Mouse (Mus musculus) embryo, embryonic 11.5 days (tissue): ENCODE measurements around the gene Hmga1.
A peak's percentile ranks its signal among the peaks of the same experiment; 100 is the strongest.

Experiments used
- DNase-seq: peaks from one replicate; pipeline ENCODE4 v3.0.0-alpha.2; 2012; ENCODE audit warnings: low read depth, low spot score

Hmga1 gene

DNA sequence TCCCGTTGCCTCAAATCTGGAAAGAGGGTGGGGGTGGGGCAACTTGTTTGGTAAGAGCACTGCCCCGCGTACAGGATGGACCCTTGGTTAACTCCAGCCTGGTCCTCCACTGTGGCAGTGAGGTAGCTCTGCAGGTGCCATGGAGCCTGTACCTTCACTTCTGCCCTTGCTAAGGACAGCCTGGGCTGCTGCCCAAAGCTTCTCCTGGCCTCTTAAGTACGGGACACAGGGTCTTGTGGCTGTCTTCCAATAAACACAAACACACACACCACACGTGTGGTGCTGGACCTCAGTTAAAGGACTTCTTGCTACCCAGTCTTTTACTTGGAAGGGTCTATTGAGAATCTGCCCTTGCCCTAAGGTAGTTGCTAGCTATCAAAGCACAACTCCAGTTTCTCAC, 2.5 kb downstream of the Hmga1 start:
- DNase-seq = no peak

DNA sequence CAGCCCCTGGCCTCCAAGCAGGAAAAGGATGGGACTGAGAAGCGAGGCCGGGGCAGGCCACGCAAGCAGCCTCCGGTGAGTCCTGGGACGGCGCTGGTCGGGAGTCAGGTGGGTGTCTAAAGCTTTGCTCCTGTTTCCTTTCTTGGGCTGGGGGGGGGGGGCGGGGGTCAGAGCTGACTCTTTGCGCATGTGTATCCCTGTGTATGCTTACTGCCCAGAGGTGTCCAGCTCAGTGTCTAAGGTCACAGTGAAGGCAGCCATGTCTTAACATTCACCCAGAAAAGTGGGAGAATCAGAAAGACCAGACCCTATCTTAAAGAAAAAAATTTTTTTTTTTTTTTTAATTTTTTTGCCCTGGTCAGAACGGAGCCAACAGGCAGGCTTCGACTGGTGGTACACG, 3.3 kb downstream of the Hmga1 start:
- no peak for DNase-seq

DNA sequence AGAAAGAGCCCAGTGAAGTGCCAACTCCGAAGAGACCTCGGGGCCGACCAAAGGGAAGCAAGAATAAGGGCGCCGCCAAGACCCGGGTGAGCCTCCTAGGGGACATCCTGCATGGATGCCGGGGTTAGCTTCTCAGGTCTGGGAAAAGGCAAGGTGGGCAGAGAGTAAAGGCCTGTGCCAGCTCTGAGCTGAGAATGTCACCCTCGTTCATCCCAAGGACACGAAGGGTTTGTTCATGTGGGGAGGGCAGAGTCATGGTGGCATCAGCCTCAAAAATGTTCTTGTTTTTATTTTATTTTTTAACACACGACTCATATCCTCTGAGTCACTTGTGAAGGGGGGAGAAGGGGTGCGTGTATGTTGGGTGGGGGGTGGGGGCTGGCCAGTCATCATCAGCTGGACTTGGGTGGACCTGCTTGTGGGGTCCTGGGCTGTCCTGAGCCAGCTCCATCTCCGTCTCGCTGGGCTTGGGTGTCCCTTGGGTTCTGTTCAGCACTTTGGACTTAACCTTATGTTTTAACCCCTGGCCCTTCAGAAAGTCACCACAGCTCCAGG, 4.7 kb downstream of the Hmga1 start:
- DNase-seq = no peak

DNA sequence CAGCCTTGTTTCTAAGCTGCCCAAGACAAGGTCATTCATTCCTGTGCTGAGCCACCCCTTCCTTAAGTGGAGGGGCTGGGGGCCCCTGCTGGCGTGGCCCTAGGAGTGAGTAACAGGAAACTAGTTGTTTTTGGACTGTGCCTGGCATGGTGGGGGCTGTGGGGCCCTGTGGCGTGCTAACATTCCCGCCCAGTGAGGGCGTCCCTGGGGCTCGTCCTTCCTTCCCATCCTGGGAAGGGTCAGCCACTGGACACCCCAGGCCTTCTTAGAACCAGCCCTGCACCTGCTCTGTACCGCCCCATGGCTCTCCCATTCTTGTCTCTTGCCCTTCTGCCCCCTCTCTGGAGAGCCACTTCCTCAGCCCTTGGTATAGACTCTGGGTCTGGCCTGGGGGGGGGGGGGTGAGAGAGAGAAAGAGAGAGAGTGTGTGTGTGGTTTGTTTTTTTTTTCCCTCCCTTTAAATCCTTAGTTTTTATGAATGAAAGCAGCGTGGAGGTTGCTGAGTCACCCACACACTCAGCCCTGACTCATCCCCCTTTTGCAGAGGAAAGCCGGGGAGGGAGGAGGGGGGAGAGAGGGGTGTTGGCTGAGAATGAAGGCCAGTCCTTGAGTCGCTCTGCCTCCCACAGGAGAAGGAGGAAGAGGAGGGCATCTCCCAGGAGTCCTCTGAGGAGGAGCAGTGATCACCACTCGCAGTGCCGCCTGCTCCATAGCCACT, 5.7 kb downstream of the Hmga1 start:
- DNase-seq = no peak

DNA sequence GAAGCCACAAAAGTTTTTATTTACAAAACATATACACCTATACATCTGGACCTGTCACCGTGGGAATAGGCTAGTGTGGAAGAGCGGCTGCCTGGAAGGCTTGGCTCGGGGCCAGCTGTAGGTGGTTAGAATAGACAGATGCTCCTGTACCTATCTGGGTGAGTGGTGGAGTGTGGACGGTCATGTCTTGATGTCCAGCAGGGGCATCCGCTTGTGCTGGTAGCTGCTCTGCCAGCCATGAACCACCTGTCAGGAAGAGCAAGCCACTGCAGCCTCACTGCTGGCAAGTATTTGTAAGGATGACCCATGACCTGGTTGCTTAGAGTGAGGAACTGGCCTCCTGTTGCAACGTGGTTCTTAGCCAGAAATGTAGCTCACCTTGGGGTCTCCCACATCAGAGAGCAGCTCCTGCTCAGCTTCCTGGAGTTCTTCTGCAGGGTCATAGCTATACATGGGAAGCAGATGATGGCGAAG, 7.5 kb downstream of the Hmga1 start:
- no peak for DNase-seq

DNA sequence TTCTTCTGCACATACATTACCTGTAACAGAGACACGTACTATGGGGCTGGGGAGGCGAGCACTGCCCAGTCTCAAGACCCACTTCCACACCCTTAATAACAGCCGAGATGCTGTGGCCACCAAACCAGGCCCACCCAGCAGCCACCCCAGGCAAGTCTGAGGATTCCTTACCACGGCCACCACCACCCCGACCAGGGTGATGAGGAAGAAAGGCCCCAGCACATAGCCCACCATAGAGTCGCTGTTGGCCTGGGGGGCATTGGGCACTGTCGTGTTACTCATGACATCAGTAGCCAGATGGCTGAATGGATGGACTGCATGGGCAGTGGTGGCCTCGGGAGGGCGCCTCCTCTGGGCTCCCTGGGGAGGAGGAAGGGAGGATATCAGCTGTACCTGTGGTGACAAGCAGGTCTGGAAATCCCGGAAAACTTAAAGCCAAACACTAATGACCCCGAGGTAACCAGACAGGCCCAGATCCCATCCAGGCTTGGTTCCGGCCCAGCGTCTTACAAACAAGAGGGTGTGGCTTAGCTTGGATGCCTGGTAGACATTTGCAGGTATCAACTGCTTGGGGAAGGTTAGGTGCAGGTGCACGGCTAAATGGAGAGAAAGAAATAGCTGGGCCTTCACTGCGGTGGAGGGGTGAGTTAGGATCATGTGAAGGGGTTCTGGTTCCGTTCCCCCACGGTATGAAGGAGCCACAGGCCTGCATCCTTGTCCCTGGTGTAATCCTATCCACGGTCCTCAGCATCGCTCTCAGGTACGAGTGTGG, 8.3 kb downstream of the Hmga1 start:
- no peak for DNase-seq

DNA sequence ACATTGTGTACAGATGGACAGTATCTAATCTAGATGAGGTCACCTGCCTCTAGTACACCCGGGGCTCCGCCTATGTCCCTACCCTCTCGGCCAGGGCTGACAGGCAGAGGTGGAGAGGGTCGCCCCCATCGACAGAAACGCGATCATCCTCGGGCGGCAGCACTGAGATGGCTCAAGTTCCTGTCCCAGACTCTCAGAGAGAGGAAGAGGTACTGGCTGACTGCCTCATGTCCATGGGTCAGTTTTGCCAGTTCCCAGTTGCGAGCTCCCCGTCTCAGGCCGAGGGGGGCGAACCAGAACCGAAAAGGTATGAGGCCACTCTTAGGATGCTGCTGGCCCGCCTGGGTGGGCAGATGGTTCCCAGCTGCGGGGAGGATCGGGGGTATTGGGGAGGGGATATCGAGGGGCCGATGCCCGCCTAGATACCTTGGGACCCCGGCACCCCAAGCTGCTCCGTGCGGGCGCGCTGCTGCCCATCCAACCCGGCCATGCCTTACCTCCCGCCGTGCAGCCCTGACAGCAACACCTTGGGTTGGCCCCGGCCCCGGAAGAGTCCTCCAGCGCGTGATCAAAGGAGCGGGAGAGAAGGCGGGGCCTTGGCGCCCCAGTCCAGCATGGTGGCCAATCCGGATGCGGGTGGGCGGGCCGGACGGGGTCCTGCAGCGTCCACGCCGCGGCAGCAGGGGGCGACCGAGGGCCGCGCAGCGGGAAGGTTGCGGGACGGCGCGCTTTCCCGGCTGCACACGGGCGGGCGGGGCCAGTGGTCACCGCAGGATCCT, 9.1 kb downstream of the Hmga1 start, which contains the start of gene AI413582:
TSS of gene AI413582 (minus strand) at position 594 of the 779 bp plus-strand sequence.
- DNase-seq = peak; percentile 90

DNA sequence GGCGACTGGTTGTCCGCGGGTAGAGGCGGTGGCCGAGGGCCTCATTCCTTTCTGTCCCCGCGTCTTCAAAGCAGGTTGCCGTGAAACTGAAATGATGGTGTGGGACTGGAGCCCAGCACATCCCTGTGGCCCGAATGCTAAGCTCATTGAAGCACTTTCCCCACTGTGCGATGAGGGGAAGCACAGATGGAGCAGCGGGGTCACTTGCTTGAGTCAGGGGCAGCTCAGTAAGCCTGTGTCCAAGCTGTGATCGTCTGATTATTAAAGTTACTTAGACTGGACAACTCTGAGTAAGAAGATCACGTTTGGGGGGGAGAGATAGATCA, 9.6 kb downstream of the Hmga1 start:
- DNase-seq = no peak

DNA sequence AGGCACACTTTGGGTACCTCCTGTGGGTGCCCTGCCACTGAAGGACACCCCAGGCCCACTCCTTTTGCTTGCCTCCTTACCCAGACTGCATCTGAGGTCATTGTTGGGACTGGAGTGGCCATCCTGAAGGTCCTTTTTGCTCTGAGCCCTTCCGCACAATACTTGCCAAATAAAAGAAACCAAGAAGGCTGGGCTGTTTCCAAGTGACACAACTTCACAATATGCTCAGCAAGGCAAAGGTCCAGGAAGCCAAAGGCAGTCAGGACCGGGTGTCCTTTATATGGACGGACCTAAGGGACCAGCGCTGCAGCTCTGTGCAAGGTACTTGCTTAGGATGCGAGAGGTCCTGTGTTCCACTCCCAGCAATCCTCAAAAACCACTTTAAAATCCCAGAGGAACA, 11.9 kb downstream of the Hmga1 start:
- DNase-seq = no peak

DNA sequence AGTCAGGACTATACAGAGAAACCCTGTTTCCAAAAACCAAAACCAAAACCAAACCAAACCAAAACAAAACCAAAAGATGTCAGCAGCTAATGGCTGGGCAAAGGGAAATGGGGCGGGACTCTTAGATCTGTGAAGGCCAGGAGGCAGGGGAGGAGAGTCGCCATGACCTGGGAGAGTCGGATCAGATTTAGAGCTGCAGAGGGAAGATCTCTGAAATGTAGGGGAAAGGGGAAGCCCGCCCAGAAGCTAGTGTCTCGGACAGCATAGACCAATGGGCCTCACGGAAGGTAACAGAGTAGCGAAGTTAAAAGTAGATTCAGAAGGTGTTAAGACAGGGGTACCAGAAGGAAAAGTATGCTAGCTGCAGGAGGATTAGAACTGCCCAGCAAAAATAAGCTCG, 15.0 kb downstream of the Hmga1 start:
- no peak for DNase-seq

DNA sequence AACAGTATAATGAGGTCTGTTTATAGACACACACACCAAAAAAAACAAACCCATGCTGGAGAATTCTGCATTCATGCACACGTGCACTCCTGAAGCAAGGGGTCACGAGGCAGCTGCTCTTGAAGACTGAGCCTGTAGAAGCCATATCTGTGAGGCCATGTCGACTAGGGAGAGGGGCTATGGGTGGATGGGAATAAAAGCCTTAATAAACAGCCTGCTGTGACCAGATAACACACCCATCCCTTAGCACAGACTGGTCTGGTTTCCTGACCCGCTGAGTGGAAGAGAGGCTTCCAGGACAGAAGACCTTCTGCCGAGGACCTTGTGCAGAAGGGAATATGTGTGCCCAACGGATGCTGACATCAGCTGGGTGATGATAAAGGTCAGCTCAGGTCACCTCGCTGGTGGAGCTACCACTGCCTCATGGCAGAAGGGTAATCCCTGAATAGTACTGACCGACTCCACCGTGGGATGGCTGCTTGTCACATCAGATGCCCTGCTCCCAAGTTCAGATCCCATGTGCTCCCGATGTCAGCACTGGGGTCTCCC, 17.5 kb downstream of the Hmga1 start:
- no peak for DNase-seq

DNA sequence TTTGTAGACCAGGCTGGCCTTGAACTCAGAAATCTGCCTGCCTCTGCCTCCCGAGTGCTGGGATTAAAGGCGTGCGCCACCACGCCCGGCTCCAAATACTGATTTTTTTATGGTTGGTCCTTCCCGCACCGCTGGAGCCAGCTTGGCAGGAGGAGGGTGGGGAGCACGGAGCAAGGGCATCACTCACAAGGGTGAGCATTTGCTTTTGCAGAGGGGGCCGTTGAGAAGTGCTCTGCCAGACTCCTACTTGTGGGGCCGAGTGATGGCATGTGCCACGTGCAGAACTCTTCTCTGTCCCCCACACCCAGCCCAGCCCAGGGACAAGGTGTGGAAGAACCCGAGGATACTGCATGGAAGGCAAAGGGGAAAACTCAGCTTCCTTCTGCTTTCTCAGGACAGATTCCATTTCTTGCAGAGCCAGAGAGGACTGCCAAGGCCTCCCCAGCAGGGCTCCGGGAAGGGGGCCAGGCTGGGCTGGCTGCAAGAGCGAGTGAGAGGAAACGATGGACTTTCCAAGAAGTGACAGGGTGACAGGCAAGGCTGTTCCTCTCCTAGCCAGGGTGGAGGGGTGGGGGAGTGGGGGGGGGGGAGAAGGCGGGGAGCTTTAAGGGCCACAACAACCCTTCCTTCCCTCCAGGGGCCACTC, 18.3 kb downstream of the Hmga1 start:
- no peak for DNase-seq

DNA sequence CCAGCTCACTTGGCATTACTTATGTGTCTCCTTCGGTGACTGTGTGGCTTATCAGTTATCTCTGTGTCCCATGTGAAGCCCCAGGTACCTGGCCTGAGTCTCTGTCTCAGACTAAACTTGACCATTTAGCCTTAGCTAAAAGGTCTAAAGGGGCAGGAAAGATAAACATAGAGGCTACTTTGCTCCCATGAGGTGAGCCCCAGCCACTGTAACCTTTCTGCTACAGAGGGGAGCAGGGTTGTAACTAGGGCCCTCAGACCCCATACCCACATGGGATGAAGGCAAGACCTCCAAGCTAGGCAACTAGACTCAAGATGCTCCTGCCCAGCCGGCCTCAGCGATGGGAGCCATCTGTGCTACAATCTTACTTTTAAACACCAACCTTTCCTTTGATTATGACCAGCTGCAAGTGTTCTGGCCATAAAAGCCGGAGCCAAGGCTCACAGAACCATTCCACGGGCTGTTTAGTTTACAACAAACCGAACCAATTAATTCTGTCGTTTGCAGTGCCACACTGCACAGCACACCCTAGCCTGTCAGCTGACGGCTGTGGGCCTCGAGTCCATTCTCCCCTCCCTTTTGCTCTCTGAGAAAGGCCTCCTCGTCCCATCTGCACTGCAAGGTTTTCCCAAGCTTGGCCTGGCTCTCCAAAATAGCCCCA, 18.9 kb downstream of the Hmga1 start:
- no peak for DNase-seq

DNA sequence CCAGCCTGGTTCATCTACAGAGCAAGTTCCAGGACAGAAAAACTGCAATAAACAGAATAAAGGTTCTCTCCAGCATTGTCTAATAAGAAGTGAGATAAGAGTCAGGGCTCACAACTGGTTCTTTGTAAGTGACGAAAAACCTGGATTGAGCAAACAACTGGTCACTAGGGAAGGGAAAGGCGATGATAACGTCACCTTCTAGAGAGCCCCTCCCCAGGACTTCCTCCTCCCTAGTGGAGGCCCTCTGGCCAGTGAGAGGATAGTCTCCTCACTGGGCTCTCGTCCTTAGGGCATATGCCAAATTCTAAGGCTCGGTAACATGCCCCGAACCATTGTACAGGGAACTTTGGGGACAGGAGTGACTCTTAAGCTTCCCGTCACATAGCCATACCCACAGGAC, 19.8 kb downstream of the Hmga1 start:
- DNase-seq = no peak

DNA sequence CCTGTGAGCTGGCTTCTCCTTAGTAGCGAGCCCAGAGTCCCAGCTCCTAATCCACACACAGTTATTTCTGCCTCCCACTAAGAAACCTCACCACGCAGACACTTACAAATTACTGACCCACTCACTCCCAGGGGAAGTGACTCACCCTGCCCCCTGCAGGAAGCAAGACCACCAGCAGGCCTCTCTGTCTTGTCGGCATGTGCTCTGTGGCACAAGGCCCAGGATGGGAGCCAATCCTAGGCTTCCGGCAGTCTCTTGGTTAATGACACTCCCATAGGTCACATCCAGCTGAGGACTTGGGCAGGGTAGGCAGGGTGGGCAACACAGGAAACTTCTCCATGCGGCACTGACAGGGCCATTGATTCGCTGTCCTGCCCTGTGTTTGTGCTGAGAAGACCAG, 21.2 kb downstream of the Hmga1 start:
- DNase-seq = no peak

DNA sequence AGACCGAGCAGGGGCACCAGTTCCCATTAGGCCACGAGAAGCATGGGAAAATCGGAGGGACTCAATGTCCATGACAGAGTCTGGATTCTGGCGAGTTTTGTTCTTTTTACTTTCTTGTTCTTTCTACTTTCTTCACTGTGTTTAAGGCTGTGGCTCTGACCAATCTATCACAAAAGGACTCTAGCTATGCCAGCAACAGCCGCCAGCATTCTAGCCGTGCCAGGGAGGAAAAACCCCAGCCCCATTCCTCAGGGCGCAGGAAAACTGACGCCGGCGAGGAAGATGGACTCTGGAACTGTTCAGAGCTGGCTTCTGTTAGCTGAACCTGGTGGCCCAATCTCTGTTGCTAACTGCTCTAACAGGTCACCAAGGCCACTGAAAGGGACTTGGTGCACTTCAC, 22.2 kb downstream of the Hmga1 start:
- no peak for DNase-seq

DNA sequence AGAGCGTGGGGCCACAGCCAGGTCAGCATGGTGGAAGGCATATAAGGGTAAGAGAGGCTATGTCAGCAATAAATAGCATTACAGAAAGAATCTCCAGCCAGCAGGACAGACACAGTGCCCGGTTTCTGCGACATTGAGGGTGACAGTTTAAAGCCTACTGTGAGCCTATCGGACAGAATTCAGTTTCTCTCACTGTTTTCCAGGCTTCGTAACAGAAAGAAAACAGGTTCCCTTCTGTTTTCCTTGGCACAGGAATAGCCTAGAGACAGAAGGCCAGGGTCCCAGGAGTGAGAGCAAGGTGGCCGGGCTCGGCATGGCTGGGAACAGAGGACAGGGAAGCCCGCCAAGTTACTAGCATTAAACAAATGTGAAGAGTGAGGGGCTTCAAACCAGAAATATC, 23.5 kb downstream of the Hmga1 start:
- DNase-seq = no peak

DNA sequence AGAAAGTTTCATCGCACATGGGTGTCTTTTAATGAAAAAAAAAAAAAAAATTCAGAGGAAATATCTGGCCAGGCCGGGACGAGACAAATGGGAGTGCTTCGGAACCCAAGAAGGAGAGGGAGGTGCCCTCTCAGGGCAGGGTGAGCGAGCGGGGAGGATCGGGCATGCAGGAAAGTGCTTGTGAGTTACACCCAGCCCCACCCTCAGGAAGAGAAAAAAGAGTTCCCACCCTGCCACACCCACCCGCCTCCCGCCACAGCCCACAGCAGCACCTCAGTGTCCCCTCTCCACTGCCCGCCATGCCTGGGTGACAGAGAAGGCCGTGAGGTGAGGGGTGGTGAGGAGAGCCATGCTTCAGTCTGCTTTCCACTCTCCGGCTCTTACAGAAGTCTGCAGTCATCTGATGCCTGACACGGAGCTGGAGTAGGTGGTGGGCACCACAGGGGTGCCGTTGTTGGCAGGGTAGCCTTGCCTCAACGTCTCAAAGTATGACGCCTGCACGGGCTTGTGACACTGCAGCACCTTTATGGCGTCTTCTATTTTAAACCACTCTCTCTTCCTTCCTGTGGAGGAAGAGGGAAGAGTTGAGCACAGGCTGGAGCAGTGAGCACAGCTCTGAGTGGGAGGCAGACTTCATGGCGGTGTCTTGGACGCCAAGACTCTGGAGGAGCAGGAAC, 24.2 kb downstream of the Hmga1 start:
- DNase-seq = no peak

DNA sequence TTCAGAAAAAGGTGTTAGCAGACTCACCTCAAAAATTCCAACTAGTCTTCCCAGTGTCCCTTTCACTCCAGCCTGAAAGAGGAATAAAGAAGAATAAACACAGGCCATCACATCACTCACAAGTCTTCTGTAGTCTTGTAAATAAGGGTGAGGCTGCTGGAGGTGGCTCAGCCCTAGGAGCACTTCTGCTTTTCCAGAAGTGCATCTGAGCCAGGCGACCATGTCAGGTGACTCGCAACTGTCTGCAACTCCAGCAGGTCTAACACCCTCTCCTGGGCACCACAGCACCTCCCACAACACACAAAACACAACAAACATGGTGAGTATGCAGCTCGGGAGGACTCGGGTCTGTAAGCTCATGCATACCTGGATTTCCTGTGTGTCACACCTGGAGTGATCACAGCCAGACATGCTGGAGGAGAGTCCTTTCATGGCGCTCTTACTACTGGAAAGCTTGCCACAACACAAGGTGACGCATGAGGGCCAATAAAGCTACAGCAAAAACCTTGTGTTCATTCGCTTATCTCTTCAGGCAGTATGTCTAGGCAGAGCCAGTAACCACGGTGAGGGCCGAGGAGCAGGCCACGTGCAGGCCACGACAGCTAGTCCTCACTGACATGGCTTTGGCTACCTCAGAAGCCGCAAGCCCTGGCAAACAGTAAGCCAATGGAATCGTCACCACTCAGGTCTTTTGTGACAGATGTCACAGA, 27.0 kb downstream of the Hmga1 start:
- no peak for DNase-seq

DNA sequence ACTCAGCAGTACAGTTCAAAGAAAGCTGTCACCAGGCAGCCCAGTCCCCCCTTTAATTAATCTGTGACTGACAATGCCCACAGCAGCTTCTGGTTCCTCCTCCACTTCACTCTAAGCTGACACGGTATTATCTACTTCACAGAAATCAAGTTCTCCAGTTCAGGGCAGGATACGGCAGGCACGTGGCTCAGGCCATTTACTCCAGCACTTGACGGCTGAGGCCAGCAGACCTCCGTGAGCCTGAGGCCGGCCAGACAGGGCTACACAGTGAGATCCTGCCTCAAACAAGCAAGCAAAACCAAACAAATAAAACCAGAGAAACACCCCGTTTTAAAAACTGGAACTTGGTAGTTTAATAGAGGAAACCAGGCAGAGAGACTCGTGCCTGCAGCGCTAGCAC, 30.4 kb downstream of the Hmga1 start:
- DNase-seq = no peak
